Mouse (Mus musculus) adipocyte (in vitro differentiated cells): ENCODE measurements around the gene Fam122c.

Experiments
- DNase-seq: peaks from one replicate; pipeline ENCODE4 v3.0.0-alpha.2; 2016; ENCODE audit warnings: low spot score

Fam122c gene

GRCm38 (mm10) chrX:53370366-53370740, 97.1 kb downstream of the Fam122c start, which contains the start of gene Mospd1:
Mospd1 (minus strand) TSS chrX:53370502.
- peak; percentile 86 for DNase-seq
